Mouse (Mus musculus) brain, adult 2 months (tissue): ENCODE measurements around the gene Shq1.

Source experiments
- DNase-seq: peaks from one replicate; pipeline ENCODE4 v3.0.0; 2011; ENCODE audit warnings: low read depth, low spot score

The Shq1 gene

GRCm38 (mm10) chr6:100668858-100669257 is 2.1 kb downstream of the Shq1 start:
- no peak for DNase-seq

DNA sequence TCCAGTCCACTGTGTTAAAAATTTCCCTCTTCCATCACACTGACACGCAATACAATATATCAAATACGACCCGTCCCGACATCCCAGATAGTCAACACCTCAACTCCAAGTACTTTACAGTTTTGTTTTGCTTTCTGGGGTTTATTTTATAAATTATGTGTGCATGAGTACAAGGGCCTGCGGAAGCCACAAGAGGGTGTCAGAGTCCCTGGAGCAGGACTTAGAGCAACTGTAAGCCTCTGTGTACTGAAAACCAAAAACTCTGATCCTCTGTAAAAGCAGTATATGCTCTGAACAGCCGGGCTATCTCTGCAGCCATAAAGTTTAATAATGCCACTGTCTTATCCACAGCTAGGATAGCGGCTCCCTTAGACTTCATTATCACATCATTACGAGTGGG is 3.3 kb downstream of the Shq1 start:
- no peak for DNase-seq

GRCm38 (mm10) chr6:100662224-100662623 is 8.7 kb downstream of the Shq1 start:
- DNase-seq = no peak

GRCm38 (mm10) chr6:100660395-100660794 is 10.6 kb downstream of the Shq1 start:
- peak; percentile 80 for DNase-seq

DNA sequence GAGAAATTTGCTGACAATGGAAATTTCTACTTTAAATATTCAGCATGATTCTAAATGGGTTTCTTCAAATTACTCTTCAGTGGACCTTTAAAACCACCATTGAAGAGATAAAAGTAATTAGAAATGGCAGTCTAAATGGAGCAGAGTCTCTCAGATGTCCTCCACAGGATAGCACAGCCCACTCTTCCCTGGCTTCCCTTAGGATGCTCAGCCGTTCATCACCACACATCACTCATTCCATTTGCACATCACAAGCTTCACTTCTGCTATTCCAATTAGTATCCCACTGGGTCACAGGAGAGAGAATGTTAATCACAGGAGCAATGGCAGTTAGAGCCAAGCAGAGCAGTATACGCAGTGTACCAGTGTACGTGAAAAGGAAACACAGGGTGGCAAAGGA is 18.4 kb downstream of the Shq1 start:
- no peak for DNase-seq

GRCm38 (mm10) chr6:100647196-100647595 is 23.8 kb downstream of the Shq1 start:
- no peak for DNase-seq

- DNase-seq = peak; percentile 90
These were observed 25.3 kb downstream of the Shq1 start for GRCm38 (mm10) chr6:100645469-100646201.

DNA sequence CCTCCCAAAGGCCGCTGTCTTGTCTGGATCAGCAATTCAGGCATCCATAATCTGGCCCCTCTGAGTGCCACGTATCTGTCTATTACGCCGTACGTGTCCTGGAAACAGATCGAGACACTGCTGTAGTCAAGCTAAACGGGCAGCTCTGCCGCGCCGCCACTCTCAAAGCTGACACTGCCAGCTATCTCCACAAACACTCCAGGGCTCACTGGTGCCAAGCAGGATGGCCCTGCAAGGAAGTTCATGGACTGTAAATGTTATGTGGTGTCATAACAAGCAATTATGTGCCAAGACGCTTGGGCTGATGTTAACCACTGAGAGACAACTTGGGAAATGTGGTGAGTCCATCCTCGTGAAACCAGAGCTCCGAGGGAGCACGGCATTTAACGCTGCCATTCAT is 26.3 kb downstream of the Shq1 start:
- DNase-seq = no peak

- peak; percentile 13 for DNase-seq
These were observed 28.2 kb downstream of the Shq1 start for GRCm38 (mm10) chr6:100642786-100643185.

- DNase-seq = no peak
These were observed 30.4 kb downstream of the Shq1 start for GRCm38 (mm10) chr6:100640591-100640990.

GRCm38 (mm10) chr6:100629086-100629485 is 41.9 kb downstream of the Shq1 start:
- no peak for DNase-seq

DNA sequence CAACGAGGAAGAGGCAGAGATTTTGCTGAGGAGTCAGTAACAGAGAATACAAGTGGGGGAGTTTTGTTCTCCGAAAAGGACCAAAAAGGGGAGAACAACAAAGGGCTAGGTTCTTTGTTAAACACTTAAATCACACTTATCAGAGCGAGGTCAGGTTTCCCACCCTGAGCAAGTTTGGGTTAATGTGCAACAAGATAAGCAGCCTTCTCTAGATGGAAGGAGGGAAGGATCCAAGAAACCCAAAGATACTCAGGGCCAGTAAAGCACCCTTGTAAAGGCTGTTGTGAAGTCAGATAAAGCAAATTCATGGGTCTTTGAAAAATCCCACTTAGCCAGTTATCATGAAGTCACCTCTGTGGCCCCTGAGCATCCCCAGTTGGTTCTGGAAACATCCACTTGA is 42.7 kb downstream of the Shq1 start:
- no peak for DNase-seq

DNA sequence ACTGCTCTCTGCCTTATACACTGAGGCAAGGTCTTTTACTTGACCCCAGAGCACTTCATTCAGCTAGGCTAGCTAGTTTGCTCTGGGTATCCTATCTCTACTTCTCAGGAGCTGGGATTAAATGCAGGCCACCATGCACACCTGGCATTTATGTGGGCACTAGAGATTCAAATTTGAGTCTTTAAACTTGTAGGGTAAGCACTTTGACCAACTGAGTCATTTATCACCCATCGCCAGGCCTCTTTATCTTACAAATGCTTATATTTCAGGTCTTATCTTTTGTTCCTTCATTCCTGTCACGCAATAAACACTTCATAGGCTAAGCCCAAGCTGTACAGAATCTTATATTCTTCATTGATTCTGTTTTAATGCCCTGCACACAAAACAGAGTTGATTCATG is 47.0 kb downstream of the Shq1 start:
- no peak for DNase-seq

DNA sequence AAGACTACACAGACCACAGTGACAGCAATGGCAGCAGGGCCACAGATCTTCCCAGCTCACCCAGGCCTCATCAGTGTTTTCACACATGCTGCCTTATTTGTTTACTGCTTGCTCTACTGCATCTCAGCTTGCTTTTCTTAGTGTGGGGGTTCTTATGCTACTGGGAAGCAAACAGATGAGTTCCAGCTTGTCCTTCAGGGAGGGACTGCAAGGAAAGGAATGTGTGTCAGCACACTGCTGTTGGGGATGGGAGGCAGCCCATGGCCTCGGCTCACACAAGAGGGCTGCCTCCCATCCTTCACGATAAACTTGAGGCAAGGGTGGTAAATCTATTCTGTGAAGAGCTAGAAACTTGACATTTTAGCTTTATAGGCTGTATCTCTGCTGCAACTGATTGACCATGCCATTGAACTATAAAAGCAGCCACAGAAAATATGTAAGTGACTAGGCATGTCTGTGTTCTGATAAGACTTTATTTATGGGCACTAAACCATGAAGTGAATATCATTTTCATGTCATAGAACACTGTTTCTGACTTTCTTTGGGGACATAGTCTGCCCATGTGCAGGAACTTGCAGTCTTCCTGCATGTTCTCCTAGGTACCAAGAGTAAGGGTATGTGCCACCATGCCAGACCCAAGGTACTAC is 48.0 kb downstream of the Shq1 start:
- no peak for DNase-seq

DNA sequence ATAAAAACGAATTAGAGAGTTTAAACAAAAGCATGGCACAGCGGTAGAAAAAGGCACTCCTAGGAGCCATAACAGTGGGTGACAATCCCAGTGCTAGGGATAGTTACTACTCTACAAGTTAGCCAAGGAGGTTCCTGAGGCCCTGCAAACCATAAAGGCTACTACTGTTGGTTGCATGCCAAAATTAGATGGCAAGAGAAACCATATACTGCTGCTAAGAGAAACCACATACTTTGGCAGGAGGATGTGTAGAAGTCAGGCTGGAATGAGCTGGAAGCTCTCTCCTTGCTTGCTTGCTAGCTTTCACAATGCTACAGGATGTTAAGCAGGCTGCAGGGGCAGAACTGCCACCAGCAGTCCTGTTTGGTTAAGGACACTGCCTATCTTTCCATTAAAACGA is 50.5 kb downstream of the Shq1 start:
- no peak for DNase-seq

DNA sequence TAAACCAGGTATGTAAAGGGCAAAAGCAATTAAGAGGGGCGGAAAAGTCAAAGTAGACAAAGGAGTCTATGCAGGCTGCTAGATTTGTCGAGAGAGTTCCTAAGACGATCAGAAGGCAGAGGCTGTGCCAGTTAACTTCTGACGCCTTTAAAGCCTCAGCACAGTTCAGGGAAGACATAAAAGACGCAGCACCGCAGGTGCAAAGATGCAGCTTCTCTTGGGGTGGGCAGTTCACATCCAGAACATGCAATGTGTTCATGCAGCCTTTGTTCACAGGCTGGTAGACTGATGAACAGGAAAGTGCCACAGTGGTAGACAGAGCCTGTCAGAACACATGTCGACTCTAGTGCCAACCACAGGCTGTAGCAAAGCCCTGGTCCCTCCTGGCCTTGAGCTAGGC is 51.6 kb downstream of the Shq1 start:
- DNase-seq = no peak

DNA sequence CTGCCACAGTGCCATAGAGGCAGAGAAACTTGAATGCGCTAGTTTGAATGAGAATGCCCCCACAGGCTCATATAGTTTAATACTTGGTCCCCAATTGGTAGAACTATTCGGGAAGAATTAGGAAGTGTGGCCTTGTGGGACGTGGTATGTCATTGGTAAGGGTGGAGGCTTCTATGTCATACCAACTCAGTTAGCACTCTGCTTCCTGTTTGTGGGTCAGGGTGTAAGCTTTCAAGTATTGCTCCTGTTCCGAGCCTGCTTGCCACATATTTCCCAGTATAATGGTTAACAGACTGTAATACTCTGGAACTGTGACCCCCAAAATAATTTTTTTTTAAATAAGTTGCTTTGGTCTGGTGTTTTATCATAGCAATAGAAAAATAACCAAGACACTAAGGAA is 54.8 kb downstream of the Shq1 start:
- DNase-seq = no peak

DNA sequence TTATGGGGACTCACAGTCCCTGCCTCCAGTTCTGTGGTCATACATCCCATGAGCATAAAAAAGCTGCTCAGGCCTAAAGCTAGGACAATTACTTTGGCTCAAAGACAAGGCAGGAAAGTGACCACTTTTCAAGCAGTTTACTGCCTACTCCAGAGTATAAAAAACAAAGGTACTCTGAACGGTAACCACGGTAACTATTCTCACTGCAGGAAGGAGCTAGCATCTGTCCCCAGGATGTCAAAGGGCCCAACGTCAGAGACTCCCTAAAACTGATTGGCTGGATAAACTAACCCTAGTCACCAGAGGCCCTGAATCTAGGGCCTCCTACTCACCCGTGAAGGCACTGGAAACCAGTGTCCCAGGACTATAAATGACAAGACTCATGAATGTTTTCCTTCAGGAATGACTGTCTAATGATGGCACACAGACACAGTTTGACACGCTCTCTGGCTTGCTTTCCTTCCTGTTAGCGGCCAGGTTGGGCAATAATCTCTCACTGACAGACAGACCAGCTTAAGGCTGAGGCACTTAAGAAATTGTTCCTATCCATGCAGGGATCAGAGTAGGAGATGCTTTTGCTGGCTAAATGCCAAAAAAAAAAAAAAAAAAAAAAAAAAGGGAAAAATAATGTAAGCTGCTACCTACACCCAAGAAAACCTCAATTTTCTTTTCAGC is 57.2 kb downstream of the Shq1 start:
- peak; percentile 15 for DNase-seq

DNA sequence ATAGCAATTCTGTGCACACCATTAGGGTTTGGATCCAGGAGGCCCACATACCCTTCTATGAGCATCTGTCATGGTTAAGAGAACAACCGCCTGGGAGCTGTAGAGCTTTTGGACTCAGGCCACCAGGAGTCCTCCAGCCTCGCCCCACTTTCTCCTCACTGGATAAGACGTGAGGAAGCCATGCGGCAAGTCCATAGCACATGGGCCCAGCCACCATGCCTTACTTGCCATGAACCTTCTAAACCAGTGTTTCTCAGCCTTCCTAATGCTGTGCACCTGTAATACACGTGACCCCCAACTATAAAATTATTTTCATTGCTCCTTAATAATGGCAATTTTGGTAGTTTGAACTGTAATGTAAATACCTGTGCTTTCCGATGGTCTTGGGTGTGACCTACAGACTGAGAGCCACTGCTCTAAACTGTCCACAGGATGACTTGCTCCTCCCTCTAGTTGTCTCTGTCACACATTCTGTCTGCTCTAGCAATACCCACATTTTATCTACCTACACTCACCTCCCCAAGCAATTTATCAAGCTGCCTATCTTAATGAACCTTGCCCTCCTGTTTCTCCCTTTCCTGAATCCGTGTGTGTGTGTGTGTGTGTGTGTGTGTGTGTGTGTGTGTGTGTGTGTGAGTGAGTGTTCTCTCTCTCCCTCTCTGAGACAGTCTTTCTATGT is 59.9 kb downstream of the Shq1 start:
- no peak for DNase-seq

DNA sequence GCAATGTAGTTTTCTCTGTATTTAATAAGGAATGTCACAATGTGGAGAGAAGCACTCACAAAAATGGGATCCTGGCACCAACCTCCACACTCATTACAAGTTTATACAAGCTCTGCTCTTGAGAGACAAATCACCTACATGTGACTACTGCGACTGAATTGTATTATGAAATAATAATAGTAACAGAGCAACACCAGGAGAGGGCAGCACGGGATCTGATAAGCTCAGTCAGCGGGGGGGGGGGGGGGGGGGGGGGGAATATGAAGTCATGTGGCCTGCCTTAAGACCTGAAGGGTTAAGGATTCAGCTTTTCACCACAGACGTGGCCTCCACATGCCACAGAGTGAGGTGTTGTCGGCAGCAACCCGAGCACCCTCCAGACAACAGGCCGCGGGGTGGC is 60.8 kb downstream of the Shq1 start:
- peak; percentile 58 for DNase-seq

- DNase-seq = no peak
These were observed 61.7 kb downstream of the Shq1 start for GRCm38 (mm10) chr6:100609256-100609655.

DNA sequence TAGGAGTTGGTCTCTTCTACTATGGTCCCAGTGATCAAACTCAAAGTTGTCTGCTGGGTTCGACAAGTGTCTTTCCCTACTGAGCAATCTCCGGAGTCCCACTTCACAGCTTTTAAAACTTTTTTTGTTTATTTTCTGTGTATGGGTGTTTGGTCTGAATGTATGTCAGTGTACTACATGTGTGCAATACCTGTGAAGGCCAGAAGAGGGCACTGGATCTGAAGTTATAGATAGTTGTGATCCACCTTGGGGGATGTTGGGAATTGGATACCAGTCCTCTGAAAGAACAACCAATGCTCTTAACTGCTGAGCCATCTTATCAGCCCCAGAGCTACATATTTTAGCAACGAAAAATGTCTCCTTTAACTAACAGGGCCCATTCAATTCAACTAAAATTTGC is 62.5 kb downstream of the Shq1 start:
- peak; percentile 34 for DNase-seq
